ENCODE assay signal across 8 mouse cellular contexts in genomic region chr11:69125041-69125851, GRCm38 (mm10). TPM values are rescaled to one million over a fixed set of nuclear protein-coding genes. Genes with fewer than 3 reads are reported as not detected.
DNase-seq lines count a peak whose midpoint lies in the region; ATAC-seq lines count a peak whose summit lies in the region.

No protein-coding gene starts in this region.

- peak overlapping the region; percentile 73 for H3K4me3 ChIP-seq in forebrain, embryonic 16.5 days (replicated peaks; ENCODE audit: low read length)
- H3K4me3 ChIP-seq in hindbrain, embryonic 12.5 days = peak overlapping the region; percentile 55

- H3K9me3 ChIP-seq in forebrain, embryonic 16.5 days (ENCODE audit: control insufficient read depth, low read length) = no peaks in the 10 kb centered on the region
- H3K9me3 ChIP-seq in hindbrain, embryonic 12.5 days (replicated peaks) = no peaks in the 10 kb centered on the region

- peak overlapping the region; percentile 63 for H3K9ac ChIP-seq in forebrain, embryonic 16.5 days (replicated peaks; ENCODE audit: low read depth, low read length)
- H3K9ac ChIP-seq in hindbrain, embryonic 12.5 days = peak overlapping the region; percentile 61

- DNase-seq in MEL-GATA-1-ER (ENCODE audit: extremely low read depth, low read depth) = peak; percentile 94
- peak; percentile 92 for DNase-seq in cerebellum, adult 11-12 months
- peak; percentile 78 to 92 for DNase-seq in layer of hippocampus, postnatal 14 days (ENCODE audit: low spot score in 2 of 2)
- DNase-seq in lung, postnatal 14 days = peak; percentile 85
- DNase-seq in retina, postnatal 1 day = peak; percentile 93
- DNase-seq in thymus, postnatal 4 days = peak; percentile 83

- H3K27me3 ChIP-seq in forebrain, embryonic 16.5 days (replicated peaks; ENCODE audit: control insufficient read depth, insufficient read depth, low read length) = peaks cover 6% of the 10 kb centered on the region
- peaks cover 27% of the 10 kb centered on the region for H3K27me3 ChIP-seq in hindbrain, embryonic 12.5 days

- peak overlapping the region; percentile 71 for H3K4me2 ChIP-seq in forebrain, embryonic 16.5 days (ENCODE audit: low read length)
- H3K4me2 ChIP-seq in hindbrain, embryonic 12.5 days (replicated peaks) = peak overlapping the region; percentile 75

- no peaks in the 10 kb centered on the region for H3K36me3 ChIP-seq in forebrain, embryonic 16.5 days (ENCODE audit: control insufficient read depth, insufficient read depth)
- H3K36me3 ChIP-seq in hindbrain, embryonic 12.5 days = no peaks in the 10 kb centered on the region

- H3K27ac ChIP-seq in forebrain, embryonic 16.5 days (ENCODE audit: low read length) = peak overlapping the region; percentile 74
- 0 out of 2 replicates have a peak overlapping the region, but pooled peaks have one; percentile 31 for H3K27ac ChIP-seq in hindbrain, embryonic 12.5 days

- WGBS in forebrain, embryonic 16.5 days = under 1% methylated on average over 24 of the region's 24 CpGs
- WGBS in hindbrain, embryonic 12.5 days = under 1% methylated on average over 24 of the region's 24 CpGs

- ATAC-seq in forebrain, embryonic 16.5 days = peak; percentile 49
- peak; percentile 33 for ATAC-seq in hindbrain, embryonic 12.5 days (ENCODE audit: low FRiP score)

- H3K4me1 ChIP-seq in forebrain, embryonic 16.5 days (replicated peaks; ENCODE audit: control insufficient read depth, insufficient read depth, low read length) = peaks cover 24% of the 10 kb centered on the region
- peaks cover 26% of the 10 kb centered on the region for H3K4me1 ChIP-seq in hindbrain, embryonic 12.5 days

RNA-seq across cellular contexts. Expression of gene Aloxe3, which starts 0.5 kb away (rescaled TPM):
- polyA plus RNA-seq in forebrain, embryonic 16.5 days (2015; fragmentation: Nextera tagmentation; extraction: Ambion mirVana) = 2.8 and 3.5 TPM in 2 replicates
- 0.41 and 0.65 TPM in 2 replicates for polyA plus RNA-seq in hindbrain, embryonic 12.5 days (2016; fragmentation: Nextera tagmentation; extraction: Ambion mirVana)
- 1 to 10 TPM; 2.9 to 5.7 TPM for total RNA-seq in layer of hippocampus, postnatal 14 days (2021)

RNA-seq across cellular contexts. Expression of gene 9130213A22Rik, which starts 2.9 kb away (rescaled TPM):
- 0.39 and 0.71 TPM in 2 replicates for polyA plus RNA-seq in forebrain, embryonic 16.5 days (2015; fragmentation: Nextera tagmentation; extraction: Ambion mirVana)
- 0.26 and 0.29 TPM in 2 replicates for polyA plus RNA-seq in hindbrain, embryonic 12.5 days (2016; fragmentation: Nextera tagmentation; extraction: Ambion mirVana)
- total RNA-seq in layer of hippocampus, postnatal 14 days (2021) = under 1 TPM; 0.88 to 0.95 TPM

RNA-seq across cellular contexts. Expression of gene Hes7, which starts 5.0 kb away (rescaled TPM):
- polyA plus RNA-seq in forebrain, embryonic 16.5 days (2015; fragmentation: Nextera tagmentation; extraction: Ambion mirVana) = 0.26 and 0.67 TPM in 2 replicates
- 0.25 and 0.49 TPM in 2 replicates for polyA plus RNA-seq in hindbrain, embryonic 12.5 days (2016; fragmentation: Nextera tagmentation; extraction: Ambion mirVana)
- under 1 TPM; 0.46 to 0.62 TPM for total RNA-seq in layer of hippocampus, postnatal 14 days (2021)

RNA-seq across cellular contexts. Expression of gene Per1, which starts 30.2 kb away (rescaled TPM):
- 11.8 and 12.1 TPM in 2 replicates for polyA plus RNA-seq in forebrain, embryonic 16.5 days (2015; fragmentation: Nextera tagmentation; extraction: Ambion mirVana)
- 9.8 and 11.6 TPM in 2 replicates for polyA plus RNA-seq in hindbrain, embryonic 12.5 days (2016; fragmentation: Nextera tagmentation; extraction: Ambion mirVana)
- total RNA-seq in layer of hippocampus, postnatal 14 days (2021) = 10 to 100 TPM; 84.4 to 86.8 TPM

RNA-seq across cellular contexts. Expression of gene Alox12b, which starts 31.5 kb away (rescaled TPM):
- 0.12 TPM in 1 of 2 replicates, not detected in the other for polyA plus RNA-seq in forebrain, embryonic 16.5 days (2015; fragmentation: Nextera tagmentation; extraction: Ambion mirVana)
- polyA plus RNA-seq in hindbrain, embryonic 12.5 days (2016; fragmentation: Nextera tagmentation; extraction: Ambion mirVana) = 0.12 TPM in 2 replicates
- total RNA-seq in layer of hippocampus, postnatal 14 days (2021) = under 1 TPM; 0.65 to 0.95 TPM

Comparison
In these comparisons a context has a peak if more than half of its experiments do, and no peak if none do; other contexts are left out.
1. Peak in every context shown above with its lines: DNase-seq, ATAC-seq, H3K4me3 ChIP-seq and H3K27ac ChIP-seq.